ENCODE assay signal across 8 mouse cellular contexts in the genomic region with DNA sequence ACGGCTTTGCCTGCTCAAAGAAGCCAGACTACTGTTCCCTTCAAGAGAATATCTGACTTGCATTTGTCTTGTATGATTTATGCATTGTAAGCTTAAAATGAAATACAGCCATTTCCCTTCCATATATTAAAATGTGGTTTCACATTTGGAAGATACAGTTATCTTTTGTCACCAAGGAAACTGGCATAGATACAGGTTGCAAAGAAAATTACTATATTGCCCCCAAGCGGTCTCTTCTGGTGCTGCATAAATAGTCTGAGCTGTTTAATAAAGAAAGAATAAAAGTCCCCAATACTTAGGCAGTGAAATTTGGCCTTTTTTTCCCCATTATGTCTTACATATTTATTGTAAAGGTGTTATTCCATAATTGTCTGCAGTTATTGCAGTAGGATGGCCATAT.
DNase-seq lines count a peak whose midpoint lies in the region; ATAC-seq and TF ChIP-seq lines count a peak whose summit lies in the region.

No protein-coding gene starts in this region.

- intact Hi-C loops in heart, postnatal 10 days (cut with DNase I): loop anchor here (5.0 kb wide), 1 partner anchor 245 kb away; a partner anchor contains a TSS
- intact Hi-C loops in left cerebral cortex, postnatal 36 days (cut with DNase I): no loop called here

- H3K27me3 ChIP-seq in limb, embryonic 14.5 days (ENCODE audit: control insufficient read depth, insufficient read depth, low read length): no peaks in the 10 kb centered on the region
- no peaks in the 10 kb centered on the region for H3K27me3 ChIP-seq in limb, embryonic 10.5 days (ENCODE audit: low read depth, poor library complexity, severe bottlenecking)

- no peak overlapping the region for H3K4me3 ChIP-seq in limb, embryonic 14.5 days (replicated peaks; ENCODE audit: low read length)
- no peak overlapping the region for H3K4me3 ChIP-seq in limb, embryonic 10.5 days

- WGBS in limb, embryonic 14.5 days: 45% methylated on average over 2 of the region's 2 CpGs
- WGBS in limb, embryonic 10.5 days: 44% methylated on average over 2 of the region's 2 CpGs

- ATAC-seq in limb, embryonic 14.5 days (ENCODE audit: low FRiP score, low read depth): no peak

- no peak overlapping the region for H3K4me2 ChIP-seq in limb, embryonic 14.5 days (replicated peaks; ENCODE audit: low read depth, low read length, severe bottlenecking)

- DNase-seq in adrenal gland, adult (ENCODE audit: inconsistent age in 2 of 2, low spot score in 1 of 2): peak; percentile 16 to 75
- no peak for DNase-seq in adrenal gland, adult 8-10 months
- peak; percentile 75 for DNase-seq in limb, embryonic 14.5 days (ENCODE audit: low spot score)
- DNase-seq in limb, embryonic 10.5 days (ENCODE audit: low spot score): no peak
- peak; percentile 70 for DNase-seq in brain, embryonic 14.5 days (ENCODE audit: low read depth)
- peak; percentile 37 to 67 for DNase-seq in heart, postnatal 10 days
- peak; percentile 13 to 29 for DNase-seq in left cerebral cortex, postnatal 36 days (ENCODE audit: low spot score in 2 of 2)
- DNase-seq in thymus, postnatal 4 days: peak; percentile 27

- no peak for TF ChIP-seq CTCF in brain, embryonic 14.5 days (IDR thresholded peaks at IDR 0.05; ENCODE audit: borderline replicate concordance, extremely low read depth, insufficient read depth, insufficient read length)

- H3K4me1 ChIP-seq in limb, embryonic 14.5 days (ENCODE audit: control insufficient read depth, insufficient read depth, low read length): no peaks in the 10 kb centered on the region
- no peaks in the 10 kb centered on the region for H3K4me1 ChIP-seq in limb, embryonic 10.5 days

- no peak overlapping the region for H3K27ac ChIP-seq in limb, embryonic 14.5 days (replicated peaks; ENCODE audit: low read depth, low read length)
- H3K27ac ChIP-seq in limb, embryonic 10.5 days: no peak overlapping the region

- H3K36me3 ChIP-seq in limb, embryonic 14.5 days (ENCODE audit: control insufficient read depth, insufficient read depth, low read length): peaks cover 3% of the 10 kb centered on the region; the same call in 1 of the 2 replicates
- peaks cover 66% of the 10 kb centered on the region for H3K36me3 ChIP-seq in limb, embryonic 10.5 days

- TF ChIP-seq POLR2A in limb, embryonic 14.5 days (IDR thresholded peaks at IDR 0.05; ENCODE audit: borderline replicate concordance, extremely low read depth, insufficient read depth, insufficient read length): no peak
- TF ChIP-seq POLR2A in brain, embryonic 14.5 days (IDR thresholded peaks at IDR 0.05; ENCODE audit: borderline replicate concordance, extremely low read depth, insufficient read depth, insufficient read length, poor library complexity, severe bottlenecking): no peak

- no peak overlapping the region for H3K9ac ChIP-seq in limb, embryonic 14.5 days (ENCODE audit: low read depth, low read length, severe bottlenecking)

- H3K9me3 ChIP-seq in limb, embryonic 14.5 days (ENCODE audit: control insufficient read depth, low read length): no peaks in the 10 kb centered on the region
- no peaks in the 10 kb centered on the region for H3K9me3 ChIP-seq in limb, embryonic 10.5 days (replicated peaks)

Comparison
In these comparisons a context has a peak if more than half of its experiments do, and no peak if none do; other contexts are left out.
1. DNase-seq: peak in adrenal gland, adult (2 of 2), limb, embryonic 14.5 days (single experiment), brain, embryonic 14.5 days (single experiment), heart, postnatal 10 days (2 of 2), left cerebral cortex, postnatal 36 days (2 of 2) and thymus, postnatal 4 days (single experiment); none in adrenal gland, adult 8-10 months (single experiment) and limb, embryonic 10.5 days (single experiment).